8 mouse cellular contexts compared by ENCODE assay signal in genomic region chr17:24162584-24163175, GRCm38 (mm10). TPM values are rescaled to one million over a fixed set of nuclear protein-coding genes. Genes with fewer than 3 reads are reported as not detected.
DNase-seq lines count a peak whose midpoint lies in the region; ATAC-seq and TF ChIP-seq lines count a peak whose summit lies in the region.

No protein-coding gene starts in this region.

- H3K4me2 ChIP-seq in heart, embryonic 11.5 days = peak overlapping the region; percentile 99
- peak overlapping the region; percentile 93 for H3K4me2 ChIP-seq in kidney, postnatal 0 days (ENCODE audit: low read length)

- 9% methylated on average over 17 of the region's 17 CpGs for WGBS in heart, embryonic 11.5 days (ENCODE audit: insufficient replicate concordance)
- 17% methylated on average over 16 of the region's 17 CpGs for WGBS in kidney, postnatal 0 days
- under 1% methylated on average over 17 of the region's 17 CpGs for WGBS in macrophage (ENCODE audit: missing documents)

- no peaks in the 10 kb centered on the region for H3K27me3 ChIP-seq in heart, embryonic 11.5 days (ENCODE audit: control insufficient read depth, insufficient read depth, low read length)
- H3K27me3 ChIP-seq in kidney, postnatal 0 days (ENCODE audit: insufficient read depth, low read length) = no peaks in the 10 kb centered on the region

- H3K79me2 ChIP-seq in macrophage (ENCODE audit: inconsistent target) = peaks cover 86% of the 10 kb centered on the region

- peak overlapping the region; percentile 88 for H3K27ac ChIP-seq in gastrocnemius, adult 2 months
- peak overlapping the region; percentile 84; the same call in 1 of the 2 replicates for H3K27ac ChIP-seq in heart, embryonic 11.5 days (ENCODE audit: low read depth, low read length)
- peak overlapping the region; percentile 81 for H3K27ac ChIP-seq in kidney, postnatal 0 days
- peak overlapping the region; percentile 98 for H3K27ac ChIP-seq in macrophage

- H3K4me3 ChIP-seq in gastrocnemius, adult 2 months = peak overlapping the region; percentile 95
- peak overlapping the region; percentile 82 for H3K4me3 ChIP-seq in heart, embryonic 11.5 days (ENCODE audit: low read depth, low read length)
- peak overlapping the region; percentile 60 for H3K4me3 ChIP-seq in kidney, postnatal 0 days (replicated peaks; ENCODE audit: low read depth, low read length)
- H3K4me3 ChIP-seq in macrophage (ENCODE audit: inconsistent target) = peak overlapping the region; percentile 76

- ATAC-seq in heart, embryonic 11.5 days (replicated peaks; ENCODE audit: insufficient number of reproducible peaks, low FRiP score, low TSS enrichment) = no peak
- peak; percentile 17; the same call in 1 of the 2 replicates for ATAC-seq in kidney, postnatal 0 days (replicated peaks; ENCODE audit: low FRiP score, low read depth)

- no peaks in the 10 kb centered on the region for H3K9me3 ChIP-seq in heart, embryonic 11.5 days (replicated peaks; ENCODE audit: control insufficient read depth, low read length)
- H3K9me3 ChIP-seq in kidney, postnatal 0 days (replicated peaks; ENCODE audit: low read length) = no peaks in the 10 kb centered on the region

- H3K4me1 ChIP-seq in heart, embryonic 11.5 days (ENCODE audit: control insufficient read depth, insufficient read depth, low read length) = peaks cover 6% of the 10 kb centered on the region
- no peaks in the 10 kb centered on the region; the same call in 1 of the 2 replicates for H3K4me1 ChIP-seq in kidney, postnatal 0 days (replicated peaks; ENCODE audit: insufficient read depth, low read length)

- intact Hi-C loops in gastrocnemius, adult 2 months (cut with DNase I) = no loop called here

- no peak for TF ChIP-seq CTCF in gastrocnemius, adult 2 months (IDR thresholded peaks at IDR 0.05)
- TF ChIP-seq CTCF in kidney, postnatal 0 days (IDR thresholded peaks at IDR 0.05; ENCODE audit: low read depth) = no peak

- H3K9ac ChIP-seq in heart, embryonic 11.5 days (ENCODE audit: low read depth, low read length) = peak overlapping the region; percentile 90
- H3K9ac ChIP-seq in kidney, postnatal 0 days (ENCODE audit: low read depth, low read length) = peak overlapping the region; percentile 64

- peak; percentile 34 for DNase-seq in gastrocnemius, adult 2 months
- no peak for DNase-seq in gastrocnemius, adult 18-20 months (ENCODE audit: low spot score)
- DNase-seq in adipocyte (ENCODE audit: low spot score) = peak; percentile 55
- DNase-seq in kidney, postnatal 0 days (ENCODE audit: low spot score) = peak; percentile 39
- DNase-seq in ovary, postnatal 14 days (ENCODE audit: low spot score) = no peak
- no peak for DNase-seq in left cerebral cortex, adult 9 months (ENCODE audit: low spot score in 2 of 2)

- H3K36me3 ChIP-seq in heart, embryonic 11.5 days (ENCODE audit: control insufficient read depth, insufficient read depth, low read length) = peaks cover 8% of the 10 kb centered on the region
- peaks cover 4% of the 10 kb centered on the region; the same call in 1 of the 2 replicates for H3K36me3 ChIP-seq in kidney, postnatal 0 days (ENCODE audit: insufficient read depth, low read length)
- H3K36me3 ChIP-seq in macrophage (ENCODE audit: inconsistent target) = peaks cover 16% of the 10 kb centered on the region

RNA-seq across cellular contexts. Expression of gene Amdhd2, which starts 0.9 kb away (rescaled TPM):
- total RNA-seq in gastrocnemius, adult 2 months (2021) = 1 to 10 TPM; 8.4 to 8.8 TPM
- total RNA-seq in gastrocnemius, adult 18-20 months (2021) = 1 to 10 TPM; 9.1 to 9.2 TPM
- 28.3 and 31.0 TPM in 2 replicates for polyA plus RNA-seq in heart, embryonic 11.5 days (2014; fragmentation: Nextera tagmentation; extraction: Ambion mirVana)
- 47.9 and 52.5 TPM in 2 replicates for polyA plus RNA-seq in kidney, postnatal 0 days (2015; fragmentation: Nextera tagmentation; extraction: Ambion mirVana)
- 100 to 1,000 TPM in 20 of 26 experiments, 10 to 100 TPM in 6; 60.5 to 540 (median 175) TPM for total RNA-seq in macrophage (2018; cell fraction: chromatin; rRNA removed)
- 100 to 1,000 TPM; 135 to 212 (median 181) TPM for total RNA-seq in macrophage (2018; cell fraction: cytosol; rRNA removed)
- 100 to 1,000 TPM in 19 of 26 experiments, 10 to 100 TPM in 7; 73.3 to 325 (median 152) TPM for total RNA-seq in macrophage (2018; cell fraction: nucleus; rRNA removed)
- 69.2 to 101 TPM (median 69.2 TPM) in 3 replicates for polyA plus RNA-seq in macrophage (2018)

RNA-seq across cellular contexts. Expression of gene Atp6v0c, which starts 6.8 kb away (rescaled TPM):
- total RNA-seq in gastrocnemius, adult 2 months (2021) = 100 to 1,000 TPM; 147 to 152 TPM
- 100 to 1,000 TPM; 151 to 164 TPM for total RNA-seq in gastrocnemius, adult 18-20 months (2021)
- polyA plus RNA-seq in heart, embryonic 11.5 days (2014; fragmentation: Nextera tagmentation; extraction: Ambion mirVana) = 552 and 561 TPM in 2 replicates
- polyA plus RNA-seq in kidney, postnatal 0 days (2015; fragmentation: Nextera tagmentation; extraction: Ambion mirVana) = 974 and 1,011 TPM in 2 replicates
- 100 to 1,000 TPM; 138 to 505 (median 301) TPM for total RNA-seq in macrophage (2018; cell fraction: chromatin; rRNA removed)
- total RNA-seq in macrophage (2018; cell fraction: cytosol; rRNA removed) = 1,000 to 10,000 TPM; 1,805 to 2,723 (median 2,167) TPM
- total RNA-seq in macrophage (2018; cell fraction: nucleus; rRNA removed) = 1,000 to 10,000 TPM in 4 of 26 experiments, 100 to 1,000 TPM in 22; 281 to 1,066 (median 916) TPM
- polyA plus RNA-seq in macrophage (2018) = 1,634 to 2,526 TPM (median 2,187 TPM) in 3 replicates

RNA-seq across cellular contexts. Expression of gene Pdpk1, which starts 12.0 kb away (rescaled TPM):
- 10 to 100 TPM; 35.1 to 39.7 TPM for total RNA-seq in gastrocnemius, adult 2 months (2021)
- total RNA-seq in gastrocnemius, adult 18-20 months (2021) = 10 to 100 TPM; 31.2 to 40.1 TPM
- polyA plus RNA-seq in heart, embryonic 11.5 days (2014; fragmentation: Nextera tagmentation; extraction: Ambion mirVana) = 45.2 and 45.9 TPM in 2 replicates
- polyA plus RNA-seq in kidney, postnatal 0 days (2015; fragmentation: Nextera tagmentation; extraction: Ambion mirVana) = 28.7 and 29.4 TPM in 2 replicates
- total RNA-seq in macrophage (2018; cell fraction: chromatin; rRNA removed) = 100 to 1,000 TPM in 14 of 26 experiments, 10 to 100 TPM in 12; 59.3 to 214 (median 102) TPM
- total RNA-seq in macrophage (2018; cell fraction: cytosol; rRNA removed) = 10 to 100 TPM; 21.3 to 35.4 (median 27.4) TPM
- 100 to 1,000 TPM in 7 of 26 experiments, 10 to 100 TPM in 19; 40.0 to 122 (median 62.9) TPM for total RNA-seq in macrophage (2018; cell fraction: nucleus; rRNA removed)
- polyA plus RNA-seq in macrophage (2018) = 10.4 to 18.5 TPM (median 17.4 TPM) in 3 replicates

RNA-seq across cellular contexts. Expression of gene Tbc1d24, which starts 42.7 kb away (rescaled TPM):
- total RNA-seq in gastrocnemius, adult 2 months (2021) = 1 to 10 TPM; 4.0 to 7.1 TPM
- 1 to 10 TPM; 4.2 to 5.5 TPM for total RNA-seq in gastrocnemius, adult 18-20 months (2021)
- polyA plus RNA-seq in heart, embryonic 11.5 days (2014; fragmentation: Nextera tagmentation; extraction: Ambion mirVana) = 4.0 and 5.2 TPM in 2 replicates
- 2.3 and 2.5 TPM in 2 replicates for polyA plus RNA-seq in kidney, postnatal 0 days (2015; fragmentation: Nextera tagmentation; extraction: Ambion mirVana)
- total RNA-seq in macrophage (2018; cell fraction: chromatin; rRNA removed) = 100 to 1,000 TPM in 2 of 26 experiments, 10 to 100 TPM in 24; 25.7 to 129 (median 59.8) TPM
- total RNA-seq in macrophage (2018; cell fraction: cytosol; rRNA removed) = 10 to 100 TPM in 12 of 26 experiments, 1 to 10 TPM in 14; 4.8 to 15.0 (median 9.2) TPM
- 10 to 100 TPM; 17.0 to 91.0 (median 36.6) TPM for total RNA-seq in macrophage (2018; cell fraction: nucleus; rRNA removed)
- polyA plus RNA-seq in macrophage (2018) = 8.4 to 12.8 TPM (median 8.5 TPM) in 3 replicates

RNA-seq across cellular contexts. Expression of gene Ntn3, which starts 46.7 kb away (rescaled TPM):
- total RNA-seq in gastrocnemius, adult 2 months (2021) = under 1 TPM; 0.31 to 0.39 TPM
- under 1 TPM; 0.21 to 0.31 TPM for total RNA-seq in gastrocnemius, adult 18-20 months (2021)
- polyA plus RNA-seq in heart, embryonic 11.5 days (2014; fragmentation: Nextera tagmentation; extraction: Ambion mirVana) = 2.0 TPM in 2 replicates
- 2.7 and 4.0 TPM in 2 replicates for polyA plus RNA-seq in kidney, postnatal 0 days (2015; fragmentation: Nextera tagmentation; extraction: Ambion mirVana)
- 1 to 10 TPM in 23 of 26 experiments, under 1 TPM in 3; 0.81 to 4.1 (median 1.5) TPM for total RNA-seq in macrophage (2018; cell fraction: chromatin; rRNA removed)
- total RNA-seq in macrophage (2018; cell fraction: cytosol; rRNA removed) = under 1 TPM in 20 of 26 experiments, not detected in 6; 0.03 to 0.24 (median 0.09) TPM
- total RNA-seq in macrophage (2018; cell fraction: nucleus; rRNA removed) = 1 to 10 TPM in 14 of 26 experiments, under 1 TPM in 12; 0.27 to 3.3 (median 1.0) TPM
- 0.05 to 0.09 TPM in 2 of 3 replicates, not detected in the other for polyA plus RNA-seq in macrophage (2018)

Comparison
In these comparisons a context has a peak if more than half of its experiments do, and no peak if none do; other contexts are left out.
1. DNase-seq: peak in gastrocnemius, adult 2 months (single experiment), adipocyte (single experiment) and kidney, postnatal 0 days (single experiment); none in gastrocnemius, adult 18-20 months (single experiment), ovary, postnatal 14 days (single experiment) and left cerebral cortex, adult 9 months (0 of 2).
2. Peak in every context shown above with its lines, with median percentiles within 50 percentile points of each other: H3K27ac ChIP-seq and H3K4me3 ChIP-seq.